Mouse (Mus musculus) spleen, postnatal 36 days (tissue): ENCODE measurements at regions not wholly inside any gene's neighbourhood (a gene's known extent, or its start where the extent isn't known, plus 50 kb on each side); places are given as distances from the start of the nearest gene placed in this dataset.

Source experiments
- DNase-seq, 2 experiments: peaks; one replicate each; pipeline ENCODE4 v3.0.0; 2022; ENCODE audit warnings: low spot score in 2 of 2, mixed read lengths in 1 of 2

- no peak for DNase-seq
Measured at GRCm38 (mm10) chr13:54847764-54848183, 58.6 kb downstream of the Tspan17 start.

DNA sequence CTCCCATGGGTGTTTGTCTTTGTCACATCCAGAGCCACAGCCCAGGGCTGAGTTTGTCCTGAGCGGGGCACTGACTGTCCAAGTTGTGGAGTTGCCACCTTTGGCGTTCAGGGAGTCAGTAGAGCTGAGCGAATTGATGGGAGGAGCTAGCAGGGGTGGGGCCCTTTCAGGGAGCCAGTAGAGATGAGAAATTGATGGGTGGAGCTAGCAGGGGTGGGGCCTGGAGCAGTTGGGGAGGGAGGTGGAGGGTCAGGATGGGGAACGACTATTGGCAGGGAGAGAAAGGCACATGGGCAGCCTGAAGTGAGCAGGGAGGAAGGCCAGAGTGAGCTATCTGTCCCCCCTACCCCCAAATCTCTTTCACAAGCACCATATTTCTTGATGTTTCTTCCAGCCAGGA lies 62.0 kb downstream of the Tspan17 start:
- DNase-seq: no peak

DNA sequence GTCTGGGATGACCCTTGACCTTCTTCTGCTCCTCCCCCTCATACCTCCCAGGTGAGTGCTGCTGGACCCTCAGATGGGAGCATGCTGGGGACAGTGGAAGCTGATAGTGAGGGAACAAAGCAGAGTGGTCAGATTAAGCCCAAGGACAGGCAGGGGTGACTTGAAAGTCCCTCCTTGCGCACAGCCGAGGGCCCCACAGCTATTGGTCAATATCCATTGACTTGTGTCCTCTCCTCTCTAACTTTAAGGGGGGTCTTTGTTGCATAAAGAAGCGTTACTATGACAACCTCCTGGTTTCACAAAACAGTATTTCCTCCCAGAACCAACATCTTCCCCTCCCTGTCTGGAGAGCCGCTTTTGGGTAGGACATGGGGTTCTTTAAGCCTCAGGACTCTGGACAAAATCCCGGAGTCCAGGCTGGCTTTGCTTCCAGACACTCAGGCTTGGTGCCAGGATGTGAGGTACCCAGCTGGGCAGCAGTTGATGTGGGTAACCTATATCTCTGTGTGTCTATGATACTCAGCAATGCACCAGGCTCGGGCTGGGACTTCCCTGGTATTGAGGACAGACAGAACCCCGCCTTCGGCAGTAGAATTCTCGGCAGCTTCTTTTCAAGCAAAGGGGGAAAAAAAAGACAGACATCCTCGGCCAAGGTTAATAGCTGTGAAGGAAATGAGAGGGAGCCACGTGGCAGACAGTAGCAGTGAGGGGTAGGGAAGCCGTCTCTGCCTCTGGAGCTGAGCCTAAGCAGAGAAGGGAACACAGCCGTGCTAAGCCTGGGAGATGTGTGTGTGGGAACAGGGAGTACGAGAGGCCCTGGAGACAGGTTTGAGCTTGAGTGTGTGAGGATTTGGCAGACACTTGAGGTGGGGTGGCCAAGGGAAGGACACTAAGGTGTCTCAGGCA lies 66.4 kb downstream of the Tspan17 start:
- DNase-seq: no peak

DNA sequence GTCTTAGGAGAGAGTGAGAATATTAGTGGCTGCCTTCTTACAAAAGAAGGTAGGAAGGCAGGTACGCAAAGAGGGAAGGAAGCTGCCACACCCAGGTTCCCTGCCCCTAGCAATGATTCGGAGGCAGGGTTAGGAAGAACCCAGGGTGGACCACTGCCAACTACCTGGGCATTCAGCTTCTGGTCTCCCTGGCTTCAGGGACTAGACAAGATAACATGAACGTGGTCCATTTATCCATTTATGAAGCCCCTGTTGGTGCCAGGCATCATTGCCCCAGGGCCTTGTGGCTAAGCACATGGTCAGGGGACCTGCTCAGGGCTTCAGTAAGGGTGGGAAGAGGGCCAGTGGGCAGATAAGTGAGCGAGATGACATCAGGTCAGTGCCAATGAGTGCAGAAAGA lies 73.8 kb downstream of the Tspan17 start:
- DNase-seq: no peak

- DNase-seq: no peak
Measured at GRCm38 (mm10) chr13:54864048-54864447, 74.9 kb downstream of the Tspan17 start.

GRCm38 (mm10) chr13:54872004-54872403 lies 77.2 kb upstream of the Unc5a start:
- DNase-seq: no peak

DNA sequence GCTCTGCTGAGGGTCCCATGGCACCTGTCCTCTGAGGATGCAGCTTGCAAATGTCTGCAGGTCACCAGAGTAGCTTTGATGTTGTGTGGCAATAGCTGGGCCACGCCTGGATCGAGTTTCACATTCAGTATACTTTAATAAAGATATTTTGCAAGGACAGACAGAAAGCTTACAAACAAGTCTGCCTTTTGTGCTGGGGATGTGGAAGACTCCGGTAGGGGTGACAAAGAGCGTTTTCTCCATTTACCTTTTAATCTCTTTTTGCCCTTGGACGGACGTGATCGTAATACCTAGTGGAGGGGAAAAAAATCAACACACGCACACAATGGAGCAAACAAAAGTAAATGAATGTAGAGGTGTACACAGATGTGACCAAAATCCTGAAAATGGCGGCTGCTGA lies 75.3 kb upstream of the Unc5a start:
- DNase-seq: no peak

- no peak for DNase-seq
Measured at GRCm38 (mm10) chr13:54874291-54875200, 74.7 kb upstream of the Unc5a start.

DNA sequence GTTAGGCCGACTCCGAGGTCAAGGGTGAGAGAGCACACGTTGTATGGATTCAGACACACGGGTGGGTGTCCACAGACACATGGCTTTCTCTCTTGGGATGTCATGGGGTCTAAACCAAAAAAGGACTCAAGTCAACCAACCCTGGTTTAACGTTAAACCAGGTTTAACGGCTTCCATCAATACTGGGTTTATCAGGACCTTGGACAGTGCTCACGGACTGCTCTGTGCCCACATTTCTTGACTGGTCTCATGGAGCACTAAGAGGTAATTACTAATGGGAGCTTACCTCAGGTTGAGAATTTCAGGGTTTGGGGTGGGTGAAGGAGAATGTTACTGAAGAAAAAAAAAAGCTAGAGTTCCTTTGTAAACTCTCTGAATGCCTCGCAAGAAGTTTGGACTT lies 72.7 kb upstream of the Unc5a start:
- no peak for DNase-seq

- DNase-seq: no peak
Measured at GRCm38 (mm10) chr13:54877656-54878055, 71.6 kb upstream of the Unc5a start.

GRCm38 (mm10) chr13:54879325-54879724 lies 69.9 kb upstream of the Unc5a start:
- no peak for DNase-seq

- no peak for DNase-seq
Measured at GRCm38 (mm10) chr13:54880204-54880603, 69.0 kb upstream of the Unc5a start.

GRCm38 (mm10) chr13:54882781-54883180 lies 66.4 kb upstream of the Unc5a start:
- DNase-seq: no peak

GRCm38 (mm10) chr13:54883748-54884708 lies 65.2 kb upstream of the Unc5a start:
- DNase-seq: peak; percentile 13 to 24

- no peak for DNase-seq
Measured at GRCm38 (mm10) chr13:54884709-54885460, 64.3 kb upstream of the Unc5a start.

- no peak for DNase-seq
Measured at GRCm38 (mm10) chr13:54887366-54887921, 61.8 kb upstream of the Unc5a start.

GRCm38 (mm10) chr13:54888021-54888420 lies 61.2 kb upstream of the Unc5a start:
- DNase-seq: no peak

- DNase-seq: no peak
Measured at GRCm38 (mm10) chr13:54889684-54890399, 59.4 kb upstream of the Unc5a start.

DNA sequence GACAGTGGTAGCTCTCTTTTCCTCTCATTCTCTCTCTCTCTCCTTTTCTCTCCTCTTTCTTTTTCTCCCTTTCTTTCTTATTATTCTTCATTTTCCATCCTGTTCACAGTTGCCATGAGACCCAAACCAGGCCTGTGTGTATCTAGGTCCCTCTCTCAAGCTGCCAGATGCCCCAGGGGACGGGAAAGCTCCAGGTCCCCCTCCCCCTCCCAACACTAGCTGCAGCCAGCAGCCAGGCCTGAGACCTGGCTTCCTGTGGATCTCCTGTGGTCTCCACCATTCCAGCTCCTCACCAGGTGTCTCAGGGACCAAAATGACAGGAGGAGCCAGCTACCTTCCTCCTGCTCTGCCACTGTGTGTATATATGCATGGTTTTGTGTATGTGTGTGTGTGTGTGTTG lies 56.6 kb upstream of the Unc5a start:
- no peak for DNase-seq

DNA sequence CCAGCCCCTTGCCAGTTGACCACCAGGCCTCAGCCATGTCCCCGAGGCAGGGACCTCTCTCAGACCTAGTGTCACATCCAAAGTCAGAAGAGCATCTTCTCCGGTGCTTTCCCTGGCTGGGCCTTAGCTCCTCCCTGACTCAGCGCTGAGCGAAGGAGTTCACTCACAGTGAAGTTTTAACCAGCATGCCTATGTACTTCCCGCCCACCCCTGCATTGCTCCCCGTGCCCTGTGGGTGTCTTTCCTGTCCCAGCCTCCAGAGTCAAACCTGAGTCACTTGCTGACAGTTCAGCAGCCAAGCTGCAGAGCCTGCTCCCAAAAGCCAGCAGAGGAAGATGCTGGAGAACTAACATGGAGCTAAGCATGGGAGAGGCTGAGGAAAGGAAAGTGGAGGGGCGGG lies 55.6 kb upstream of the Unc5a start:
- DNase-seq: no peak
